ENCODE assay signal across 7 mouse cellular contexts in genomic region chr8:126162748-126163371, GRCm38 (mm10).
DNase-seq lines count a peak whose midpoint lies in the region.

No protein-coding gene starts in this region.

- DNase-seq in cerebellum, postnatal 10 days, result peak; percentile 91 to 93
- DNase-seq in frontal cortex, adult 2 months (ENCODE audit: extremely low spot score in 1 of 2, low spot score in 1 of 2), result peak; percentile 67 to 76
- DNase-seq in layer of hippocampus, postnatal 14 days (ENCODE audit: low spot score in 2 of 2), result peak; percentile 65 to 83
- peak; percentile 53 for DNase-seq in right cerebral cortex, postnatal 14 days
- no peak for DNase-seq in thymus, postnatal 14 days
- no peak for DNase-seq in spleen, postnatal 10 days (ENCODE audit: low spot score in 2 of 2)
- DNase-seq in B cell, adult 2 months, result no peak

Comparison
In these comparisons a context has a peak if more than half of its experiments do, and no peak if none do; other contexts are left out.
1. DNase-seq: peak in cerebellum, postnatal 10 days (2 of 2), frontal cortex, adult 2 months (2 of 2), layer of hippocampus, postnatal 14 days (2 of 2) and right cerebral cortex, postnatal 14 days (single experiment); none in thymus, postnatal 14 days (single experiment), spleen, postnatal 10 days (0 of 2) and B cell, adult 2 months (0 of 2).